Mouse (Mus musculus) midbrain, embryonic 12.5 days (tissue): ENCODE results near the gene Kcnk3. TPM values are rescaled to one million over a fixed set of nuclear protein-coding genes. Genes with fewer than 3 reads are reported as not detected.
A peak's percentile ranks its signal among the peaks of the same experiment; 100 is the strongest.

Experiments
- ATAC-seq: fragments of 200-750 bp; cut with Nextera tagmentation; 2 replicates; pipeline ENCODE4 v1.8.0; 2017; ENCODE audit warnings: low read depth, moderate TSS enrichment, moderate library complexity; ENCODE audit not compliant: low FRiP score
- H3K27ac ChIP-seq: fragments of 300-500 bp; sonication (generic); replicated peaks from 2 replicates; pipeline ENCODE4 v1.5.1; 2016; ENCODE audit warnings: mild to moderate bottlenecking
- H3K27me3 ChIP-seq: fragments of 300-500 bp; sonication (generic); 2 replicates; pipeline ENCODE4 v1.6.1; 2016; ENCODE audit warnings: mild to moderate bottlenecking
- H3K36me3 ChIP-seq: fragments of 300-500 bp; sonication (generic); 2 replicates; pipeline ENCODE4 v1.6.1; 2016
- H3K4me1 ChIP-seq: fragments of 300-500 bp; sonication (generic); 2 replicates; pipeline ENCODE4 v1.6.1; 2016
- H3K4me2 ChIP-seq: fragments of 300-500 bp; sonication (generic); replicated peaks from 2 replicates; pipeline ENCODE4 v1.6.1; 2016; ENCODE audit warnings: mild to moderate bottlenecking, moderate library complexity
- H3K4me3 ChIP-seq: fragments of 300-500 bp; sonication (generic); 2 replicates; pipeline ENCODE4 v1.5.1; 2016; ENCODE audit warnings: mild to moderate bottlenecking
- H3K9ac ChIP-seq: fragments of 300-500 bp; sonication (generic); replicated peaks from 2 replicates; pipeline ENCODE4 v1.6.1; 2016; ENCODE audit warnings: mild to moderate bottlenecking, moderate library complexity
- H3K9me3 ChIP-seq: fragments of 300-500 bp; sonication (generic); 2 replicates; pipeline ENCODE4 v1.6.1; 2016; ENCODE audit warnings: mild to moderate bottlenecking
- WGBS: fragments of 180-500 bp; shearing (Covaris S2); methylation state at CpG from one replicate; pipeline ENCODE4 v1.1.7; 2016; 5-methylcytosine and 5-hydroxymethylcytosine counted together
- polyA plus RNA-seq: library from polyadenylated mRNA; unstranded; fragments of >200 nt; fragmentation: Nextera tagmentation; extraction: Ambion mirVana; gene quantifications from 2 replicates; pipeline ENCODE4 v1.2.1, GENCODE M21; 2016

Kcnk3 gene
- polyA plus RNA-seq, 1 experiment from 2014 or later = 0.82 TPM

GRCm38 (mm10) chr5:30617357-30617756 lies 29.4 kb downstream of the Kcnk3 start:
- peaks cover 44% of the 10 kb centered on the region for H3K27me3 ChIP-seq
- no peak overlapping the region for H3K4me2 ChIP-seq
- H3K9me3 ChIP-seq = no peaks in the 10 kb centered on the region
- no peak overlapping the region for H3K4me3 ChIP-seq
- WGBS = 45% methylated on average over 3 of the region's 3 CpGs
- ATAC-seq = no peak
- H3K4me1 ChIP-seq = peaks cover 10% of the 10 kb centered on the region
- H3K9ac ChIP-seq = no peak overlapping the region
- H3K36me3 ChIP-seq = no peaks in the 10 kb centered on the region
- H3K27ac ChIP-seq = no peak overlapping the region

- H3K4me1 ChIP-seq = peaks cover 15% of the 10 kb centered on the region
- peaks cover 49% of the 10 kb centered on the region for H3K27me3 ChIP-seq
- H3K4me2 ChIP-seq = no peak overlapping the region
- no peak overlapping the region for H3K4me3 ChIP-seq
- WGBS = 36% methylated on average over 11 of the region's 11 CpGs
- H3K27ac ChIP-seq = no peak overlapping the region
- H3K9me3 ChIP-seq = no peaks in the 10 kb centered on the region
- no peaks in the 10 kb centered on the region for H3K36me3 ChIP-seq
- ATAC-seq = no peak
- no peak overlapping the region for H3K9ac ChIP-seq
Measured at GRCm38 (mm10) chr5:30617851-30618250, 29.9 kb downstream of the Kcnk3 start.

- H3K4me1 ChIP-seq = peaks cover 17% of the 10 kb centered on the region
- ATAC-seq = no peak
- no peak overlapping the region for H3K9ac ChIP-seq
- H3K4me2 ChIP-seq = no peak overlapping the region
- no peaks in the 10 kb centered on the region for H3K9me3 ChIP-seq
- H3K27me3 ChIP-seq = peaks cover 54% of the 10 kb centered on the region
- no peak overlapping the region for H3K4me3 ChIP-seq
- H3K27ac ChIP-seq = no peak overlapping the region
- no peaks in the 10 kb centered on the region for H3K36me3 ChIP-seq
- whole genome bisulfite sequencing = 85% methylated on average over 8 of the region's 8 CpGs
Measured at GRCm38 (mm10) chr5:30618376-30619003, 30.5 kb downstream of the Kcnk3 start.

GRCm38 (mm10) chr5:30619211-30619610 lies 31.2 kb downstream of the Kcnk3 start:
- Histone ChIP-seq H3K27me3 (peaks cover 61% of the 10 kb centered on the region), H3K9me3 (no peaks in the 10 kb centered on the region), H3K4me3 (no peak overlapping the region), H3K4me1 (peaks cover 15% of the 10 kb centered on the region), H3K27ac (no peak overlapping the region), H3K9ac (no peak overlapping the region), H3K36me3 (no peaks in the 10 kb centered on the region), H3K4me2 (no peak overlapping the region)
- WGBS = 90% methylated on average over 2 of the region's 2 CpGs
- no peak for ATAC-seq

- no peak for ATAC-seq
- Histone ChIP-seq H3K4me2 (no peak overlapping the region), H3K27me3 (peaks cover 66% of the 10 kb centered on the region), H3K36me3 (no peaks in the 10 kb centered on the region), H3K4me1 (peaks cover 13% of the 10 kb centered on the region), H3K9ac (no peak overlapping the region), H3K4me3 (no peak overlapping the region), H3K9me3 (no peaks in the 10 kb centered on the region), H3K27ac (no peak overlapping the region)
- WGBS = 96% methylated on average over 20 of the region's 20 CpGs
Measured at GRCm38 (mm10) chr5:30620567-30620966, 32.6 kb downstream of the Kcnk3 start.

GRCm38 (mm10) chr5:30621211-30621790 lies 33.3 kb downstream of the Kcnk3 start:
- WGBS = 92% methylated on average over 9 of the region's 9 CpGs
- ATAC-seq = no peak
- peaks cover 13% of the 10 kb centered on the region for H3K4me1 ChIP-seq
- no peaks in the 10 kb centered on the region for H3K9me3 ChIP-seq
- no peak overlapping the region for H3K9ac ChIP-seq
- H3K27ac ChIP-seq = no peak overlapping the region
- H3K4me2 ChIP-seq = no peak overlapping the region
- peaks cover 66% of the 10 kb centered on the region for H3K27me3 ChIP-seq
- no peaks in the 10 kb centered on the region for H3K36me3 ChIP-seq
- H3K4me3 ChIP-seq = no peak overlapping the region

- no peaks in the 10 kb centered on the region for H3K9me3 ChIP-seq
- peaks cover 62% of the 10 kb centered on the region for H3K27me3 ChIP-seq
- no peak for ATAC-seq
- H3K36me3 ChIP-seq = no peaks in the 10 kb centered on the region
- peak overlapping the region; percentile 75 for H3K4me2 ChIP-seq
- H3K4me3 ChIP-seq = peak overlapping the region; percentile 43
- no peak overlapping the region for H3K27ac ChIP-seq
- H3K9ac ChIP-seq = peak overlapping the region; percentile 34; the same call in 1 of the 2 replicates
- H3K4me1 ChIP-seq = peaks cover 13% of the 10 kb centered on the region
- WGBS = 42% methylated on average over 22 of the region's 22 CpGs
Measured at GRCm38 (mm10) chr5:30621844-30622176, 33.8 kb downstream of the Kcnk3 start.

- Histone ChIP-seq H3K27ac (no peak overlapping the region), H3K27me3 (peaks cover 61% of the 10 kb centered on the region), H3K4me3 (peak overlapping the region; percentile 43), H3K9ac (peak overlapping the region; percentile 34; the same call in 1 of the 2 replicates), H3K4me1 (peaks cover 13% of the 10 kb centered on the region), H3K4me2 (peak overlapping the region; percentile 75), H3K36me3 (no peaks in the 10 kb centered on the region), H3K9me3 (no peaks in the 10 kb centered on the region)
- 2% methylated on average over 68 of the region's 69 CpGs for WGBS
- peak; percentile 47; the same call in 1 of the 2 replicates for ATAC-seq
Measured at GRCm38 (mm10) chr5:30622177-30622840, 34.3 kb downstream of the Kcnk3 start.

GRCm38 (mm10) chr5:30622841-30623185 lies 34.8 kb downstream of the Kcnk3 start:
- no peak overlapping the region for H3K27ac ChIP-seq
- peak overlapping the region; percentile 75 for H3K4me2 ChIP-seq
- ATAC-seq = no peak; the same call in 1 of the 2 replicates
- peaks cover 13% of the 10 kb centered on the region for H3K4me1 ChIP-seq
- H3K9ac ChIP-seq = peak overlapping the region; percentile 34; the same call in 1 of the 2 replicates
- H3K27me3 ChIP-seq = peaks cover 56% of the 10 kb centered on the region
- WGBS = under 1% methylated on average over 10 of the region's 10 CpGs
- no peaks in the 10 kb centered on the region for H3K9me3 ChIP-seq
- H3K4me3 ChIP-seq = peak overlapping the region; percentile 43
- H3K36me3 ChIP-seq = no peaks in the 10 kb centered on the region

GRCm38 (mm10) chr5:30623380-30623779 lies 35.4 kb downstream of the Kcnk3 start:
- Histone ChIP-seq H3K4me2 (no peak overlapping the region), H3K36me3 (no peaks in the 10 kb centered on the region), H3K27ac (no peak overlapping the region), H3K4me1 (peaks cover 13% of the 10 kb centered on the region), H3K9ac (no peak overlapping the region), H3K4me3 (no peak overlapping the region), H3K9me3 (no peaks in the 10 kb centered on the region), H3K27me3 (peaks cover 51% of the 10 kb centered on the region)
- 67% methylated on average over 2 of the region's 2 CpGs for WGBS
- no peak for ATAC-seq

GRCm38 (mm10) chr5:30624311-30624710 lies 36.3 kb downstream of the Kcnk3 start:
- no peaks in the 10 kb centered on the region for H3K36me3 ChIP-seq
- H3K4me1 ChIP-seq = peaks cover 13% of the 10 kb centered on the region
- no peaks in the 10 kb centered on the region for H3K9me3 ChIP-seq
- H3K4me2 ChIP-seq = no peak overlapping the region
- H3K27me3 ChIP-seq = peaks cover 46% of the 10 kb centered on the region
- H3K27ac ChIP-seq = no peak overlapping the region
- no peak for ATAC-seq
- no peak overlapping the region for H3K9ac ChIP-seq
- 20% methylated on average over 1 of the region's 1 CpGs for WGBS
- no peak overlapping the region for H3K4me3 ChIP-seq

- no peak for ATAC-seq
Measured at GRCm38 (mm10) chr5:30624908-30625307, 36.9 kb downstream of the Kcnk3 start.

More at GRCm38 (mm10) chr5:30624908-30625307, 36.9 kb downstream of the Kcnk3 start:
- Histone ChIP-seq H3K4me2 (no peak overlapping the region), H3K36me3 (no peaks in the 10 kb centered on the region), H3K9ac (no peak overlapping the region), H3K4me1 (peaks cover 13% of the 10 kb centered on the region), H3K4me3 (no peak overlapping the region), H3K27ac (no peak overlapping the region), H3K27me3 (peaks cover 44% of the 10 kb centered on the region), H3K9me3 (no peaks in the 10 kb centered on the region)
- 63% methylated on average over 4 of the region's 4 CpGs for WGBS
